Mouse (Mus musculus): ENCODE measurements around the gene Eef1b2.

The Eef1b2 gene

DNA sequence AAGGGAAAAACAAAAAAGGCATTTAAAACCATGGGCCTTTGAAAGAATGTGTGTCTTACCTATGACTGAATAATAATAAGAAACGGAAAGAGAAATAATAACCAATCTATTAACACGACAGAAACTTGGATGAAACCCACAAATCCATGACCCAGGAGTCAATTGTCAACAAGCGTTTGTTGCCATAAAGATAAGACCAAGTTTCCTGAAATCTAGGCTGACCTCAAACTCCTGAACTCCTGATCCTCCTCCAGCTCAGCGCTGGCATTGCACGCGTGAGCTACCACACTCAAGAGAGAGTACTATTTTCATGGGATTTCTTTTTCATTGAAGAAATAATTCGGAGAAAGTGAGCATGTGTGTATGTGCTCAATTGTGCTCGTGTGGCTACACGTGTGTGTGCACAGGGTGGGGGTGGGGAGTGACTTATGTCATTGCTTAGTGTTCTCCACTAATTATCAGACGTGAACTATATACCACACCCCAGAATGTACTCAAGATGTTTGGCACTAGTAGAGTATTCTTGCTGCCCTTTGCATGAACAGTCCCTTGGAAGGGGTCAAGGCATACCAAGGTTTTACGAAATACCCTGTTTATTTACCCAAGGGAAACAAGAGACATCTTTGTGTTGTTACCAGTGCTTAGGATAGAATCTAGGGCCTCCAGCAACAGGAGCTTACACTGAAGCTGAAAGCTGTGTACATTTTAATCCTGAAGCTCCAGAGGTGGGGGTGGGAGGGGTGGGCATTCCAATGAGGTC is 15.9 kb downstream of the Eef1b2 start:
- DNase-seq (ENCODE audit: low read depth), result no peak

GRCm38 (mm10) chr1:63195848-63196512 is 19.4 kb downstream of the Eef1b2 start:
- DNase-seq (ENCODE audit: low read depth), result no peak

DNA sequence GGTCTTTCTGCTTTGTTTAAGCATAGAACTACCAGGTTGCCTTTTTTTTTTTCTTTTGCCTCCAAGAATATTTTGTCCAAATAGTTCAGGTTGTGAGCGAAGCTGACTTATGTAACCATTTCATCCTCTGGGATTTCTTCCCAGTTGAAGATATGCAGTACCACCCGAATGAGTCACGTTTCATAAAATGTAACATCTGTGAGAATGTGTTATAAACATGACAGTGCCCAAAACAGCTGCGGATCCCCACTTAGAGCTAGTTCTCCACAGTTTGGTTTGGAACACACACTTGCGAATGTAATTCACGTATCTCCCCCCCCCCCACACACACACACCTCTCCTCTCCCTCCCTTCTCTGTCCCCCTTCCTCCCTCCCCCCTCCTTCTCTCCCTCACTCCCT is 22.8 kb downstream of the Eef1b2 start:
- no peak for DNase-seq (ENCODE audit: low read depth)

GRCm38 (mm10) chr1:63200322-63200721 is 23.7 kb downstream of the Eef1b2 start:
- DNase-seq (ENCODE audit: low read depth), result no peak

GRCm38 (mm10) chr1:63201672-63202071 is 25.0 kb downstream of the Eef1b2 start:
- DNase-seq (ENCODE audit: low read depth), result no peak

GRCm38 (mm10) chr1:63203471-63203870 is 26.8 kb downstream of the Eef1b2 start:
- no peak for DNase-seq (ENCODE audit: low read depth)

GRCm38 (mm10) chr1:63203950-63204659 is 27.5 kb downstream of the Eef1b2 start:
- no peak for DNase-seq (ENCODE audit: low read depth)

GRCm38 (mm10) chr1:63204660-63205394 is 28.2 kb downstream of the Eef1b2 start:
- no peak for DNase-seq (ENCODE audit: low read depth)

GRCm38 (mm10) chr1:63207607-63208006 is 31.0 kb downstream of the Eef1b2 start:
- DNase-seq (ENCODE audit: low read depth), result no peak

GRCm38 (mm10) chr1:63209861-63210529 is 33.4 kb downstream of the Eef1b2 start:
- DNase-seq (ENCODE audit: low read depth), result no peak

DNA sequence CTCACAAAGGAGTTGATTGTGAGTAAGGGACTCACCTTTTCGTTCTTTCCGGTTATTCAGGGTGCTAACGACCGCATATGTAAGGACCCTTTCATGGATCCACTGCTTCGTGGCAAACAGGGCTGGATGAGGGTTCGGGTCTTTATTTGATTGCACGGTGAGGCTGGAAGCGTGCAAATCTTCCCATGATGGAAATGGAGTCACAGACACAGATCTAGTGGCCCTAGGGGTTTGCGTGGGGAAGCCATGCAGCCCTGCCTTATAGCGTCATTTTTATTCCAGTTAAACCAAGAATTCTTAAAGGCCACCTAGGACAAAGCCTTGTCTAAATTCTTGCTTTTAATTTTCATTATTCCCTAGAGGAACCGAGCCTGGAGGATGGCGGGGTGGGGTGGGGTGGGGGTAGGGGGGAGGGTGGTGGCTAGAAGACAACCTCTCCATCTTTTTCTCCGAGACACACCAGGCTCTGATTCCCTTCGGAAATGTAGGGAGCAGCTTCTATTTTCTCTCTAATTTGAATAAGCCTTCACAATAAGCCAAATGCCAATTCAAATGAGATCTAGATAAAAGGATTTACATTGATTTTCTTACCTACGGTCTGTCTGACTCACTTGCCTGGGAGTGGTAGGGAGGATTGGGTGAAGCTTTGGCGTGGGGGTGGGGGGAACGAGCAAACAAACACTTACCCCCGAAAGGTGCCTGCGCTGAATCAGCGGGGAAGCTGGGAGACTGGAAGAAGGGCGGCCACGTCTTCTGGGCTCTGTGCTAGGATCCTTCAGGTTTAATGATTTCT is 37.0 kb downstream of the Eef1b2 start:
- DNase-seq (ENCODE audit: low read depth), result no peak

GRCm38 (mm10) chr1:63214271-63214558 is 37.6 kb downstream of the Eef1b2 start, which contains the start of gene Gpr1:
TSS of gene Gpr1 (minus strand) at chr1:63214543.
- no peak for DNase-seq (ENCODE audit: low read depth)

GRCm38 (mm10) chr1:63214631-63215030 is 38.0 kb downstream of the Eef1b2 start:
- no peak for DNase-seq (ENCODE audit: low read depth)

DNA sequence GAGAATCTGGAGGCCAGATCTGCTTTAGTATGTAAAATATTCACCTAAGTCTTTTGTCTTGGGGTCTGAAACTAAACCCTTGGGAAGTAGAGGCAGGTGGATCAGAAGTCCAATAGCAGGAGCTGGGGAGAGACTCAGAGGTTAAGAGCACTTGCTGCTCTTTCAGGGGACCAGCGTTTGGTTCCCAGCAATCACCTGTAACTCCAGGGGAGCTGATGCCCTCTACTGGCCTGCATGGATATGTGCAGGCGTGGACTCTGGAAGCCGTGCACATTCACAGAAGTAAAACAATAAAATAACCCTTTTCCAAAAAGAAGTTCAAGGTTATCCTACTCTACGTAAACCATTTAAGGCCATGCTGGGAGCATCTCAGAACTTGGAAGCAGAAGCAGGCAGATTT is 42.7 kb downstream of the Eef1b2 start:
- no peak for DNase-seq (ENCODE audit: low read depth)

- DNase-seq (ENCODE audit: low read depth), result no peak
Observed at GRCm38 (mm10) chr1:63225009-63225408, 48.4 kb downstream of the Eef1b2 start.

GRCm38 (mm10) chr1:63225890-63226289 is 49.3 kb downstream of the Eef1b2 start:
- DNase-seq (ENCODE audit: low read depth), result no peak

GRCm38 (mm10) chr1:63227241-63227640 is 50.6 kb downstream of the Eef1b2 start:
- no peak for DNase-seq (ENCODE audit: low read depth)
